Mouse (Mus musculus) limb, embryonic 12.5 days (tissue): ENCODE measurements around the gene Phf2. TPM values are rescaled to one million over a fixed set of nuclear protein-coding genes. Genes with fewer than 3 reads are reported as not detected.
A peak's percentile ranks its signal among the peaks of the same experiment; 100 is the strongest.

ENCODE experiments used
- ATAC-seq: fragments of 200-750 bp; cut with Nextera tagmentation; 2 replicates; pipeline ENCODE4 v1.8.0; 2017; ENCODE audit warnings: low read depth, moderate TSS enrichment; ENCODE audit not compliant: insufficient number of reproducible peaks, insufficient read depth, low FRiP score, low TSS enrichment
- H3K27ac ChIP-seq: fragments of 300-500 bp; sonication (generic); 2 replicates; pipeline ENCODE4 v1.5.1; 2016; ENCODE audit warnings: mild to moderate bottlenecking, moderate library complexity
- H3K27me3 ChIP-seq: fragments of 300-500 bp; sonication (generic); 2 replicates; pipeline ENCODE4 v1.6.1; 2016; ENCODE audit warnings: mild to moderate bottlenecking, moderate library complexity
- H3K36me3 ChIP-seq: fragments of 300-500 bp; sonication (generic); 2 replicates; pipeline ENCODE4 v1.6.1; 2016; ENCODE audit warnings: mild to moderate bottlenecking, moderate library complexity
- H3K4me1 ChIP-seq: fragments of 300-500 bp; sonication (generic); replicated peaks from 2 replicates; pipeline ENCODE4 v1.6.1; 2016
- H3K4me2 ChIP-seq: fragments of 300-500 bp; sonication (generic); 2 replicates; pipeline ENCODE4 v1.6.1; 2016; ENCODE audit warnings: mild to moderate bottlenecking, moderate library complexity
- H3K4me3 ChIP-seq: fragments of 300-500 bp; sonication (generic); replicated peaks from 2 replicates; pipeline ENCODE4 v1.5.1; 2016; ENCODE audit warnings: mild to moderate bottlenecking
- H3K9ac ChIP-seq: fragments of 300-500 bp; sonication (generic); replicated peaks from 2 replicates; pipeline ENCODE4 v1.6.1; 2016; ENCODE audit warnings: mild to moderate bottlenecking, moderate library complexity
- H3K9me3 ChIP-seq: fragments of 300-500 bp; sonication (generic); 2 replicates; pipeline ENCODE4 v1.6.1; 2016; ENCODE audit warnings: mild to moderate bottlenecking, moderate library complexity
- WGBS: fragments of 180-500 bp; shearing (Covaris S2); methylation state at CpG from one replicate; pipeline ENCODE4 v1.1.7; 2016; 5-methylcytosine and 5-hydroxymethylcytosine counted together
- polyA plus RNA-seq: library from polyadenylated mRNA; unstranded; fragments of >200 nt; fragmentation: Nextera tagmentation; extraction: Ambion mirVana; gene quantifications from 2 replicates; pipeline ENCODE4 v1.2.1, GENCODE M21; 2016

The Phf2 gene
- polyA plus RNA-seq, result 9.9 and 10.5 TPM in 2 replicates

DNA sequence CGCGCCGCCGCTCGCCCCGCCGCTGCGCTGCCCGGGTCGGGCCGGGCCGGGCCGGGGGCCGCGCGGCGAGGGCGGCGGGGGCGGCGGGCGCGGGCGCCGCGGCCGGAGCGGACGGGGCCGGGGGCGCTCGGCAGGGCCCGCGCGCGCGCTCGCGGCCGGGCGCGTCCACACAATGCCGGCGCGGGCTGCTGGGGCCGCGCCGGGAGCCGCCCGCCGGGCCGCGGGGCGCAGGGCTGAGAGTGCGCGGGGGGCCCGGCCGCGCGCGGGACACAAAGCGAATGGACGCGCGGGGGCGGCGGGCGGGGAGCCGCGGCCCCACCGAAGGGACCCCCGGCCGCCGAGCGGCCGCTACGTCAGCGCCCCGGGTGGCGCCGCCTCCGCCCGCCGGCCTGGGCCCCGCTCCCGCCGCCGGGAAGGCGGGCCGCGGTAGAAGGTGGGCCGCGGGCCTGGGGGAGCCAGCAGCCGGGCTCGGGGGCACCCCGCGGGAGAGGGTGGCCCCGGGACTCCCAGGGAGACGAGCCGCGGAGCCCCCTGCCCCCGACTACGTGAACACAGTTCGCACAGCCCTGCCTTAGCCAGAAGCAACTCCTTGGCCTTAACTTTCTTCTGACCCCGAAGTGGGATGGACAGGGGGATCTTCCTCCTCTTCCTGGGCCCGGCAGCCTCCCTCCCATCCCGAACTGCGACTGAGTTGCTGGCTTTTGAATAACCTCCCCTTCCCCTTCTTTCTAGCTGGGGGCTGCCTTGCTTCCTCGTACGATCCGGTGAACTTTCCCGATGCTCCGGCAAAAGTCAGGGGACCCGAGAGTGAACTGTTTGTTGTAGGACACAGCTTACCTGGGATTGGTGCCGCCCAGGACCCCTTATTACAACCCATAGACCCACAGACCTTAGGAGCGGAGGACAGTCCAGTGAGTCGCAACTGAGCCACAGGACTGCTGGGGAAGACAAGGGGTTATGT lies at the start of gene Phf2:
Phf2 (minus strand) TSS at position 349 of the 961 bp plus-strand sequence.
- Histone ChIP-seq H3K27ac (peak within 1 kb of the TSS; percentile 95), H3K9me3 (no peaks in the 10 kb centered on the region), H3K36me3 (peaks cover 7% of the 10 kb centered on the region; the same call in 1 of the 2 replicates), H3K4me3 (peak within 1 kb of the TSS; percentile 95), H3K4me1 (peaks cover 53% of the 10 kb centered on the region), H3K4me2 (peak within 1 kb of the TSS; percentile 82), H3K9ac (peak within 1 kb of the TSS; percentile 99), H3K27me3 (no peaks in the 10 kb centered on the region)
- ATAC-seq, result peak; percentile 12; the same call in 1 of the 2 replicates
- WGBS, result under 1% methylated on average over 55 of the region's 117 CpGs

DNA sequence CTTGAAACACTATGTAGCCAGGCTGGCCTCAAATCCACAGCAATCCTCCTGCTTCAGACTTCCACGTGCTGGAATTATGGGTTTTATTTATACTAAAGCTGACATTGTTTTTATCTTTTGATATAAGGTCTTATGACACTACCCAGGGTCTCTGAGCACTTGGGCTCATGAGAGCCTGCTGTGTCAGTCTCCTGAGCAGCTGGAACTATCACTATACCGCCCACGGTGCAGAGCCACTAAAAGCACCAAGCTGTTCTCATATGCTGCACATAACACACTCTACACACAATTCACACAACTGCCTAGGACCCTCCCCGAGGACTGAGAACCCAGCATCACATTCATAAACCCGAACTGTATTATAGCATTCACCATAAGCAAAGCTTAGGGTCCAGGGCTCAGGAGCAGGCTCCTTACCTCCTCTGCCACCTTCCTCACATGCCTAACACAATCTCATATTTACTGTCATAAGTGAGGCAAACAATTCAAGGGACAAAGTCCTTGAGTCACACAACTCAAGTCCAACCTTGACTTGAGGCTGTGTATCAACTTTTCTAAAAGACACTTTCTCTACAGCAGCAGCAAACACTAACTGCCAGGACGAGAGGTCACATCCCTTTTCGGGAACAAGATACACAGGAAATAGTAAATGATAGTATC lies 49.0 kb upstream of the Phf2 start:
- WGBS, result 90% methylated on average over 7 of the region's 7 CpGs
- no peak overlapping the region for H3K27ac ChIP-seq
- no peak overlapping the region for H3K9ac ChIP-seq
- no peaks in the 10 kb centered on the region for H3K9me3 ChIP-seq
- ATAC-seq, result no peak
- no peak overlapping the region for H3K4me3 ChIP-seq
- H3K27me3 ChIP-seq, result no peaks in the 10 kb centered on the region
- H3K4me1 ChIP-seq, result no peaks in the 10 kb centered on the region
- H3K4me2 ChIP-seq, result no peak overlapping the region
- H3K36me3 ChIP-seq, result peaks cover 77% of the 10 kb centered on the region

DNA sequence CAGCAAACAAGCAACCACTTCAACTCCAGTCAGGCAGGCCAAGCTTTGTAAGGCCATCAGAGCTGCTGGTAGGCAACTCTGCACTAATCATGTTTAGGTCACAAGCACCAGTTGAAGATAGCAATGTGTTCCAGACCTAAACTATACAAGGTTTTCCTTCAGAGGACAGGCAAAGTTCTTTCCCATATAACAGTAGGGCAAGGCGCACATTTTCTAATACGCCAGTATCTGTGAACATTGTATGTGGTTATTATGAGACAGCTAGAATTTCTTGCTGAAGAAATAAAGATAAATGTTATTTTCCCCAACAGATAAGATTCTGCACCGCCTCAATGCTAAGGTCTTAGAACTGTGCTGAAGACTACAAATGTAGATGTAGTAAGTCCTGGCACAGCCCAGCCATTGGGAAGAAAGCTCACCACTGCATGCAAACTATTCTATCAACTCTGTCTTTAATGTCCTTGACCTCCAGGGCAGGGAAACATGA lies 46.2 kb upstream of the Phf2 start:
- peaks cover 90% of the 10 kb centered on the region for H3K36me3 ChIP-seq
- no peak overlapping the region for H3K9ac ChIP-seq
- H3K4me3 ChIP-seq, result no peak overlapping the region
- H3K4me1 ChIP-seq, result no peaks in the 10 kb centered on the region
- H3K27me3 ChIP-seq, result no peaks in the 10 kb centered on the region
- no peak overlapping the region for H3K27ac ChIP-seq
- ATAC-seq, result no peak
- 97% methylated on average over 3 of the region's 3 CpGs for WGBS
- H3K4me2 ChIP-seq, result no peak overlapping the region
- H3K9me3 ChIP-seq, result no peaks in the 10 kb centered on the region

DNA sequence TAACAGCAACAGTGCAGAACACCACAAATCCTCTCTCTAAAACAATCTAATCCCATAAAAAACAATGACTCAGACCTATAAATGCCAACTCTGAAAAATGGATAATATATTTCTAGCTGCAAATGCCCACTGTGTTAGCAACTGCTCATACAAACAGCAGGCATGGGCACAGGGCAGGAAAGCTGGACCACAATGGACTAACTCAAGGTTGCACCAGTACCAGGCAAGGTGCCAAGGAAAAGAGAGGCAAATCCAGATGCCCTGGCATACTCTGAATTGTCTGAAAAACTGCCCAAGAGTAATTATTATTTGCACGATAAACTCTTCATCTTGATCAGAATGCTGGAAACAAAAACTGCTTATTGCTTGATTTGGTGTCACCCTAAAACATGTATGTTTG lies 42.8 kb upstream of the Phf2 start:
- Histone ChIP-seq H3K4me1 (peaks cover 4% of the 10 kb centered on the region; the same call in 1 of the 2 replicates), H3K9me3 (no peaks in the 10 kb centered on the region), H3K36me3 (peaks cover 82% of the 10 kb centered on the region), H3K4me3 (no peak overlapping the region), H3K27ac (no peak overlapping the region), H3K27me3 (no peaks in the 10 kb centered on the region), H3K9ac (no peak overlapping the region), H3K4me2 (no peak overlapping the region)
- ATAC-seq, result no peak
- WGBS, result 93% methylated on average over 1 of the region's 1 CpGs

GRCm38 (mm10) chr13:48913141-48913540 lies 42.2 kb upstream of the Phf2 start:
- H3K27ac ChIP-seq, result no peak overlapping the region
- 96% methylated on average over 3 of the region's 3 CpGs for WGBS
- H3K9ac ChIP-seq, result no peak overlapping the region
- H3K36me3 ChIP-seq, result peaks cover 84% of the 10 kb centered on the region
- H3K27me3 ChIP-seq, result no peaks in the 10 kb centered on the region
- H3K9me3 ChIP-seq, result no peaks in the 10 kb centered on the region
- H3K4me1 ChIP-seq, result peaks cover 4% of the 10 kb centered on the region; the same call in 1 of the 2 replicates
- H3K4me2 ChIP-seq, result no peak overlapping the region
- no peak overlapping the region for H3K4me3 ChIP-seq
- ATAC-seq, result no peak

DNA sequence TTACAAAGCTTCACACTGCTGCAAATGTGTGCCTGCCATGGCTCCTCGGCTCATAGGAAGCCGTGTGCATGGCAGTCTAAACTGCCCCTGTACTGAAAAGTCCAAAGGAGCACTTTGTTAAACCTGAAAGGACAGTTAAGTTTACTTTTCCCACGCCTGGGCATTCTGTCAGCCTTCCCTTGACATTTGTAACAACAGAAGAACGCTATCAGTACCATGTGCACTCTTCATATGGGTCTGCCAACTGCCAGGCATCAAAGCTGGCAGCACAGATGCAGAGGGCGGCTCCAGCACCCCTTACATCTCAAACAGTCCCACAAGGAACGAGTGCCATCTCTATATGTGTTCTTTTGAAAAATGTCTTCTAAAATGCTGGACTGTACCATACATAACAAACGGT lies 40.5 kb upstream of the Phf2 start:
- H3K9me3 ChIP-seq, result no peaks in the 10 kb centered on the region
- H3K4me2 ChIP-seq, result no peak overlapping the region
- 92% methylated on average over 7 of the region's 7 CpGs for WGBS
- no peak overlapping the region for H3K4me3 ChIP-seq
- H3K36me3 ChIP-seq, result peaks cover 86% of the 10 kb centered on the region
- H3K9ac ChIP-seq, result no peak overlapping the region
- H3K4me1 ChIP-seq, result peaks cover 4% of the 10 kb centered on the region; the same call in 1 of the 2 replicates
- no peak for ATAC-seq
- H3K27ac ChIP-seq, result no peak overlapping the region
- no peaks in the 10 kb centered on the region for H3K27me3 ChIP-seq

GRCm38 (mm10) chr13:48905458-48905857 lies 34.5 kb upstream of the Phf2 start:
- Histone ChIP-seq H3K27ac (no peak overlapping the region), H3K36me3 (peaks cover 91% of the 10 kb centered on the region), H3K4me1 (peaks cover 4% of the 10 kb centered on the region; the same call in 1 of the 2 replicates), H3K9me3 (no peaks in the 10 kb centered on the region), H3K9ac (no peak overlapping the region), H3K4me3 (no peak overlapping the region), H3K4me2 (no peak overlapping the region), H3K27me3 (no peaks in the 10 kb centered on the region)
- no peak for ATAC-seq
- WGBS, result 94% methylated on average over 2 of the region's 2 CpGs

- no peak for ATAC-seq
- Histone ChIP-seq H3K4me2 (no peak overlapping the region), H3K27ac (no peak overlapping the region), H3K9me3 (no peaks in the 10 kb centered on the region), H3K9ac (no peak overlapping the region), H3K27me3 (no peaks in the 10 kb centered on the region), H3K36me3 (peaks cover 91% of the 10 kb centered on the region), H3K4me3 (no peak overlapping the region), H3K4me1 (no peaks in the 10 kb centered on the region)
- 88% methylated on average over 5 of the region's 5 CpGs for WGBS
Observed at GRCm38 (mm10) chr13:48895376-48895775, 24.5 kb upstream of the Phf2 start.

DNA sequence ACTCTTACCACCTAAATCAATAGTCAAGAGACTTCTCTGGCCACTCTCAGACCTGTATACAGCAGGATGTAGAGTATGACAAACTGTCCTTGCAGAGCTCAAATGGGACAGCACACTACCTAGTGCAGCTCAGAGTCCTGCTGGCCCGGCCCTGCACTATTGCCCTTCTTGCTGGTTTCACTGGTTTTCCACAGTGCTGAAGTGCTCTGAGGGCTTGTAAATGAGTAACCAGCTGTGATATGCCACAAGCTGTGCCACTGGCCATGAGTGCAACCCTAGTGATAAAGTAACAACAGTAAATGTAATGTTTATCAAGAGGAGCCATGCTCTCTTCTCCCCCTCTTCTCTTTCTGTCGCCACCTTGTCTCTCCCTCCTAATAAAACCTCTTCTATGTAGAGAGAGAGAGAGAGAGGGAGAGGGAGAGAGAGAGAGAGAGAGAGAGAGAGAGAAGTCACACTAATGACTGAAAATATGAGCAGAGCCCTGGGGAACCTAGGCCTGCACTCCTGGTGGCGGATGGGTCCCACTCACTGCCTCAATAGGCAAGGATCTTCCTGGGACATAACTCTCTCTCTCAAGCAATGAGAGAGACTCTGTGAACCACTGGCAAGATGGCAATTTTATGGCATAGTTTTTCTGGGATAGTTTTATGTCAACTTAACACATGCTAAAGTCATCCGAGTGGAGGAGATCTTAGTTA lies 19.5 kb upstream of the Phf2 start:
- no peaks in the 10 kb centered on the region for H3K9me3 ChIP-seq
- ATAC-seq, result no peak
- no peaks in the 10 kb centered on the region for H3K4me1 ChIP-seq
- no peak overlapping the region; the same call in 1 of the 2 replicates for H3K9ac ChIP-seq
- H3K4me3 ChIP-seq, result no peak overlapping the region
- WGBS, result 87% methylated on average over 4 of the region's 4 CpGs
- H3K27me3 ChIP-seq, result no peaks in the 10 kb centered on the region
- peaks cover 94% of the 10 kb centered on the region for H3K36me3 ChIP-seq
- H3K27ac ChIP-seq, result no peak overlapping the region
- no peak overlapping the region for H3K4me2 ChIP-seq

GRCm38 (mm10) chr13:48878534-48878933 lies 7.6 kb upstream of the Phf2 start:
- WGBS, result under 1% methylated on average over 36 of the region's 36 CpGs
- H3K4me1 ChIP-seq, result peaks cover 7% of the 10 kb centered on the region
- H3K4me2 ChIP-seq, result peak overlapping the region; percentile 67
- ATAC-seq, result peak; percentile 97
- no peaks in the 10 kb centered on the region for H3K9me3 ChIP-seq
- H3K9ac ChIP-seq, result peak overlapping the region; percentile 78
- peak overlapping the region; percentile 89 for H3K27ac ChIP-seq
- no peaks in the 10 kb centered on the region for H3K27me3 ChIP-seq
- H3K4me3 ChIP-seq, result peak overlapping the region; percentile 44
- H3K36me3 ChIP-seq, result peaks cover 35% of the 10 kb centered on the region

DNA sequence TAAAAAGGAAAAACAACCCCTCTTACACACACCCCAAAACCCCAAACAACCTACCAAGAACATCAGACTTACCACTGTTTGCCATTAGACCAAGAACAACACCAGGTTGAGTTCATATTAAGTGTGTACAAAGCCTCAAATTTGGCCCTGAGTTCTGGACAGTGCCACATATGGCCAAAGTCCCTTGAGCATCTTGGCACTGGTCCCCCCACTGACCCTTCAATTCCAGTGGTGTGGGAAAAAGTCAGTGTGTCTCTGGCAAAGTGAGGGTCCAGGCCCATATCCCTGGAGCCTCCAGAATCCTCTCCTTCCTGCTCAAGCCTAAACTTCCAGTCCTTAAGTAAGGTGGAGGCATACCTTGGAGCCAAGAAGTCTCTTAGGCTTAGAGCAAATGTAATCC lies 6.9 kb upstream of the Phf2 start:
- Histone ChIP-seq H3K4me2 (peak overlapping the region; percentile 67), H3K4me1 (peaks cover 11% of the 10 kb centered on the region), H3K9ac (peak overlapping the region; percentile 78), H3K27ac (peak overlapping the region; percentile 89; the same call in 1 of the 2 replicates), H3K9me3 (no peaks in the 10 kb centered on the region), H3K27me3 (no peaks in the 10 kb centered on the region), H3K4me3 (peak overlapping the region; percentile 44), H3K36me3 (peaks cover 30% of the 10 kb centered on the region)
- no peak for ATAC-seq
